Mouse (Mus musculus) liver, embryonic 14.5 days (tissue): ENCODE measurements at regions not wholly inside any gene's neighbourhood (a gene's known extent, or its start where the extent isn't known, plus 50 kb on each side); places are given as distances from the start of the nearest gene placed in this dataset.

Experiments
- ATAC-seq: fragments of 200-750 bp; cut with Nextera tagmentation; 2 replicates; pipeline ENCODE4 v1.8.0; 2017; ENCODE audit warnings: moderate number of reproducible peaks, mild to moderate bottlenecking, moderate library complexity; ENCODE audit not compliant: insufficient read depth
- DNase-seq, 3 experiments: peaks; one replicate each; pipeline ENCODE4 v3.0.0-alpha.2; 2012 to 2013; ENCODE audit warnings: low read depth in 3 of 3, low spot score in 3 of 3
- H3K27ac ChIP-seq: fragments of 300-500 bp; sonication (generic); 2 replicates; pipeline ENCODE4 v1.5.1; 2014; ENCODE audit warnings: moderate library complexity, mild to moderate bottlenecking, control low read depth, inconsistent platforms
- H3K27me3 ChIP-seq: fragments of 300-500 bp; sonication (generic); 2 replicates; pipeline ENCODE4 v1.6.1; 2014; ENCODE audit warnings: mild to moderate bottlenecking, low read length, moderate library complexity; ENCODE audit not compliant: control insufficient read depth, insufficient read depth
- H3K36me3 ChIP-seq: fragments of 300-500 bp; sonication (generic); replicated peaks from 2 replicates; pipeline ENCODE4 v1.6.1; 2014; ENCODE audit warnings: low read depth; ENCODE audit not compliant: control insufficient read depth, insufficient read depth
- H3K4me1 ChIP-seq, 2 experiments: fragments of 200-500 bp in 1 of 2; fragments of 300-500 bp in 1 of 2; sonication (generic) in 1 of 2; replicated peaks; 2 replicates each; pipeline ENCODE4 v1.6.1; 2012 to 2014; ENCODE audit warnings: antibody characterized with exemption in 1 of 2, inconsistent platforms in 1 of 2, low read length in 1 of 2; ENCODE audit not compliant: control insufficient read depth in 2 of 2, insufficient read depth in 2 of 2
- H3K4me2 ChIP-seq: fragments of 300-500 bp; sonication (generic); 2 replicates; pipeline ENCODE4 v1.6.1; 2014; ENCODE audit warnings: low read depth, mild to moderate bottlenecking, control low read depth, moderate library complexity
- H3K4me3 ChIP-seq, 2 experiments: fragments of 200-500 bp in 1 of 2; fragments of 300-500 bp in 1 of 2; sonication (generic) in 1 of 2; 2 replicates each; pipeline ENCODE4 v1.5.1; 2012 to 2014; ENCODE audit warnings: low read depth in 2 of 2, low read length in 2 of 2, mild to moderate bottlenecking in 2 of 2, control low read depth in 1 of 2, inconsistent platforms in 1 of 2, moderate library complexity in 1 of 2; ENCODE audit not compliant: insufficient read depth in 1 of 2
- H3K9ac ChIP-seq: fragments of 300-500 bp; sonication (generic); replicated peaks from 2 replicates; pipeline ENCODE4 v1.6.1; 2014; ENCODE audit warnings: mild to moderate bottlenecking, control low read depth, moderate library complexity
- H3K9me3 ChIP-seq: fragments of 300-500 bp; sonication (generic); 2 replicates; pipeline ENCODE4 v1.6.1; 2016; ENCODE audit warnings: low read length, mixed read lengths; ENCODE audit not compliant: control insufficient read depth
- CTCF ChIP-seq: IDR thresholded peaks from 2 replicates; pipeline ENCODE4 v1.5.1; 2016; ENCODE audit warnings: antibody characterized with exemption, low read depth, control low read depth
- EP300 ChIP-seq: IDR thresholded peaks from 2 replicates; pipeline ENCODE4 v1.6.1; 2016; ENCODE audit warnings: antibody characterized with exemption, low read depth
- WGBS: fragments of 180-500 bp; shearing (Covaris S2); extraction: QIAGEN DNeasy Blood & Tissue Kit; methylation state at CpG from one replicate; pipeline ENCODE4 v1.1.7; 2014; ENCODE audit not compliant: insufficient replicate concordance; 5-methylcytosine and 5-hydroxymethylcytosine counted together

GRCm38 (mm10) chr8:88949975-88950374 lies 94.0 kb downstream of the Sall1 start:
- TF ChIP-seq EP300 = no peak
- no peak for TF ChIP-seq CTCF
- Histone ChIP-seq H3K4me1 (no peaks in the 10 kb centered on the region), H3K36me3 (no peaks in the 10 kb centered on the region), H3K9ac (no peak overlapping the region), H3K4me2 (no peak overlapping the region), H3K9me3 (no peaks in the 10 kb centered on the region), H3K4me3 (no peak overlapping the region), H3K27me3 (no peaks in the 10 kb centered on the region), H3K27ac (no peak overlapping the region)
- no peak for ATAC-seq
- 78% methylated on average over 6 of the region's 6 CpGs for WGBS
- no peak for DNase-seq

DNA sequence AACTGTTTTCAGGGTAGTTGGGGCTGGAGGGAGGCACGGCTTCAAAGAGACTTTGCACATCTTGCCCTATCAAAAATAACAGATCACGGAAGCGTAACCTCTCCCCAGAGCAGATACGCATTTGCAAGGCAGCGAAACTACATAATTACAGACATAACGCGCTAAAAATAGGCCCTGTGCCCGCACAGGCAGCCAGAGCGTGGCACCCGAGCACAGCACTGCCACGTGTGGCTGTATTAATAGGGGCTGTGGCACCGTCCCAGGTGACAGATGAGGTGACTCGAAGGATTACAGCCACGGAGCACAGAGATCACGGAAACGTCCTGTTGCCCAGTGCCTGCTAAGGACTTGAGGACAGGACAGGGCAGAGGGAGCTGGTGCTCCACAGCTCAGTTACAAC lies 95.0 kb downstream of the Sall1 start:
- DNase-seq (no peak), ATAC-seq (no peak)
- Histone ChIP-seq H3K27ac (no peak overlapping the region), H3K27me3 (no peaks in the 10 kb centered on the region), H3K9ac (no peak overlapping the region), H3K9me3 (no peaks in the 10 kb centered on the region), H3K4me3 (no peak overlapping the region), H3K36me3 (no peaks in the 10 kb centered on the region), H3K4me2 (no peak overlapping the region), H3K4me1 (no peaks in the 10 kb centered on the region)
- TF ChIP-seq EP300 (no peak), CTCF (no peak)
- WGBS = 72% methylated on average over 16 of the region's 16 CpGs

DNA sequence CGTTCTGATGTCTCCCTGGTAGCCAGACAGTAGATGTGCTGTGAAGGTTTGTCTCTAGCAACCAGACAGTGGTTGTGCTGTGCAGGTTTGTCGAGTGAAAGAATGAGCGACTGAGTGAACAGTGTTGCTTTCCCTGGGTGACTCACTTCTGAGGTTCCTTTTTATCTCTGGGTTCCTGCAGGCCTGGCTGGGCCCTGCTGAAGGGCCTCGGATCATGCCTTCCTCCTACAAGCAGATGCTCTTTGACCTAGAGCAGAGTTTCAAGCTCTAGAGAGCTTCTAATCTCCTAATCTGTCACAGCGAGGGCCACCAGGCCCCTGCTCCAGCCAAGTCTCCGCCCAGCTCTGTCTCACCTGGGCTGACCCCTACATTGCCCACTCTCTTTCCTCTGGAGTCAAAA lies 95.6 kb downstream of the Sall1 start:
- 43% methylated on average over 6 of the region's 6 CpGs for WGBS
- Histone ChIP-seq H3K27me3 (no peaks in the 10 kb centered on the region), H3K4me2 (no peak overlapping the region), H3K9me3 (no peaks in the 10 kb centered on the region), H3K27ac (no peak overlapping the region), H3K9ac (no peak overlapping the region), H3K4me3 (no peak overlapping the region), H3K4me1 (no peaks in the 10 kb centered on the region), H3K36me3 (no peaks in the 10 kb centered on the region)
- TF ChIP-seq EP300 (no peak), CTCF (no peak)
- DNase-seq (no peak), ATAC-seq (no peak)

DNA sequence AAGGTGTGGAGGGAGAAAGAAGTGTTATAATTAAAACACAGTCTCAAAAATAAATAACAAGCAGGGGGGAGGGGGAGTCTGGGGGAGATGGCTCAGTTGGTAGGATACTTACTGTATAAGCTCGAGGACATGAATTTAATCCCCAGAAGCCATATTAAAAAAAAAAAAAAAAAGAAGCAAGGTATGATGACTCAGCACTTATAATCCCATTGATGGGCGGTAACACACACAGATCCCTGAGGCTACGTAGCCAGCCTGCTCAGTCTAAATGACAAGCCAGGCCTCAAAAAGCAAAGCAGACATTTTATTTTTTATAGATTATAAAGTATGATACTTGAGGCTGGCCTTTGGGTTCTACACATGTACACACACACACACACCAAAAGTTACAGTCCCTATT lies 96.6 kb downstream of the Sall1 start:
- no peaks in the 10 kb centered on the region for H3K4me1 ChIP-seq

DNA sequence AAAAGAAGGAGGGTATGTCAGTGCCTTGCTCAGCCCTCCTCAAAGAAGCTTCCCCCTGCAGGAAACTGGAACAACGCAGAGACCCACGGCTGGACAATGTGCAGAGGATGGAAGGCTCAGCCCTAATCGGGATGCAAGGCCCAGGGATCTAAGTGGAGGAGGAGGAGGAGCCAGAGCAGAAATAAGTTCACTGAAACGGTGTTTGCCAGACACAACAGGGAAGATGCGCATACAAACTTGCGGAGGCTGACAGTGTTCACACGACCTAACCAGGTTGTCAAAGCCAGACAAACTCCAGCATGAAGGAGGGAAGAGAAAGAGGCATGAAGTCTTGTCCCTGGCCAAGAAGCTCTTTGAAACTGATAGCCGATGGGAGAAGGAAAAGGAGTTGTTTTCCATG lies 98.3 kb downstream of the Sall1 start:
- Histone ChIP-seq H3K4me2 (no peak overlapping the region), H3K9me3 (no peaks in the 10 kb centered on the region), H3K27me3 (no peaks in the 10 kb centered on the region), H3K9ac (no peak overlapping the region), H3K36me3 (no peaks in the 10 kb centered on the region), H3K4me3 (no peak overlapping the region), H3K27ac (no peak overlapping the region), H3K4me1 (no peaks in the 10 kb centered on the region)
- DNase-seq (no peak), ATAC-seq (no peak)
- TF ChIP-seq CTCF (no peak), EP300 (no peak)
- 48% methylated on average over 8 of the region's 8 CpGs for WGBS

More for the DNA sequence above, 96.6 kb downstream of the Sall1 start:
- H3K9ac ChIP-seq = no peak overlapping the region
- no peaks in the 10 kb centered on the region for H3K27me3 ChIP-seq
- no peak overlapping the region for H3K4me2 ChIP-seq
- DNase-seq (no peak), ATAC-seq (no peak)
- no peaks in the 10 kb centered on the region for H3K36me3 ChIP-seq
- no peaks in the 10 kb centered on the region for H3K9me3 ChIP-seq
- H3K4me3 ChIP-seq = no peak overlapping the region
- 42% methylated on average over 3 of the region's 3 CpGs for WGBS
- TF ChIP-seq EP300 (no peak), CTCF (no peak)
- H3K27ac ChIP-seq = no peak overlapping the region

DNA sequence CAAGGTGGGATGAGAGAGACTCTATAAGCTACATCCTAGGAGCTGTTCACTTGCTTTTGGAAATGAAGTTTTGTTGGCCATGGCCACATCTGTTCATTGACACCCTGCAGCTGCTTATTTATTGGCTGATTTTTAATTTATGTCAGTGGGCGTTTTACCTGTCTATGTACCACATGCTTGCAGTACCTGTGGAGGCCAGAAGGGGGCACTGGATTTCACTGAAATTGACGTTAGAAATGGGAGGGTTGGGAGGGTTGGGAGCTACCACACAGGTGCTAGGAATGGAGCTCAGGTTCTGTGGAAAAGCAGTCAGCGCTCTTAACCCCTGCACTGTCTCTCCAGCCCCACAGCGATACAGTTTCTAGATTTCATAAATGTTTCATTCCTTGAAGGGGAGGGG lies 99.9 kb downstream of the Sall1 start:
- ATAC-seq (no peak), DNase-seq (peak in 1 of 3 experiments; percentile 6)
- Histone ChIP-seq H3K36me3 (no peaks in the 10 kb centered on the region), H3K4me1 (no peaks in the 10 kb centered on the region), H3K9me3 (no peaks in the 10 kb centered on the region), H3K9ac (no peak overlapping the region), H3K27ac (no peak overlapping the region), H3K4me2 (no peak overlapping the region), H3K4me3 (no peak overlapping the region), H3K27me3 (no peaks in the 10 kb centered on the region)
- 42% methylated on average over 4 of the region's 4 CpGs for WGBS
- TF ChIP-seq CTCF (peak; percentile 69), EP300 (no peak)
